Mouse (Mus musculus) lung, postnatal 0 days (tissue): ENCODE results near the gene BC048671. TPM values are rescaled to one million over a fixed set of nuclear protein-coding genes. Genes with fewer than 3 reads are reported as not detected.
A peak's percentile ranks its signal among the peaks of the same experiment; 100 is the strongest.

Source experiments
- ATAC-seq: fragments of 200-750 bp; cut with Nextera tagmentation; 2 replicates; pipeline ENCODE4 v1.8.0; 2017; ENCODE audit warnings: moderate library complexity
- DNase-seq: peaks from one replicate; pipeline ENCODE4 v3.0.0-alpha.2; 2016; ENCODE audit warnings: low spot score
- H3K27ac ChIP-seq: fragments of 300-500 bp; sonication (generic); 2 replicates; pipeline ENCODE4 v1.5.1; 2014; ENCODE audit warnings: antibody characterized with exemption, mild to moderate bottlenecking, low read length, mixed read lengths
- H3K27me3 ChIP-seq: fragments of 300-500 bp; sonication (generic); replicated peaks from 2 replicates; pipeline ENCODE4 v1.6.1; 2014; ENCODE audit warnings: low read length, mixed read lengths; ENCODE audit not compliant: insufficient read depth
- H3K36me3 ChIP-seq: fragments of 300-500 bp; sonication (generic); 2 replicates; pipeline ENCODE4 v1.6.1; 2014; ENCODE audit warnings: low read length, mixed read lengths; ENCODE audit not compliant: insufficient read depth
- H3K4me1 ChIP-seq: fragments of 300-500 bp; sonication (generic); 2 replicates; pipeline ENCODE4 v1.6.1; 2014; ENCODE audit warnings: antibody characterized with exemption, low read depth, low read length, mixed read lengths; ENCODE audit not compliant: insufficient read depth
- H3K4me2 ChIP-seq: fragments of 300-500 bp; sonication (generic); replicated peaks from 2 replicates; pipeline ENCODE4 v1.6.1; 2014; ENCODE audit warnings: low read depth, mild to moderate bottlenecking, low read length, moderate library complexity, mixed read lengths
- H3K4me3 ChIP-seq: fragments of 300-500 bp; sonication (generic); 2 replicates; pipeline ENCODE4 v1.5.1; 2014; ENCODE audit warnings: low read depth, low read length
- H3K9ac ChIP-seq: fragments of 300-500 bp; sonication (generic); replicated peaks from 2 replicates; pipeline ENCODE4 v1.6.1; 2014; ENCODE audit warnings: low read depth, mild to moderate bottlenecking
- H3K9me3 ChIP-seq: fragments of 300-500 bp; sonication (generic); 2 replicates; pipeline ENCODE4 v1.6.1; 2016; ENCODE audit warnings: low read length, mixed read lengths
- CTCF ChIP-seq: IDR thresholded peaks from 2 replicates; pipeline ENCODE4 v1.5.1; 2016; ENCODE audit warnings: antibody characterized with exemption, mild to moderate bottlenecking
- EP300 ChIP-seq: IDR thresholded peaks from 2 replicates; pipeline ENCODE4 v1.6.1; 2016; ENCODE audit warnings: antibody characterized with exemption, mild to moderate bottlenecking, control low read depth
- WGBS: fragments of 180-500 bp; shearing (Covaris S2); extraction: QIAGEN DNeasy Blood & Tissue Kit; methylation state at CpG from one replicate; pipeline ENCODE4 v1.1.7; 2014; 5-methylcytosine and 5-hydroxymethylcytosine counted together
- polyA plus RNA-seq: library from polyadenylated mRNA; unstranded; fragments of >200 nt; fragmentation: Nextera tagmentation; extraction: Ambion mirVana; gene quantifications from 2 replicates; pipeline ENCODE4 v1.2.1, GENCODE M21; 2015

The BC048671 gene
- not detected in 2 replicates for polyA plus RNA-seq

- whole genome bisulfite sequencing, result 72% methylated on average over 1 of the region's 1 CpGs
- H3K27me3 ChIP-seq, result no peaks in the 10 kb centered on the region
- DNase-seq (no peak), ATAC-seq (no peak)
- no peak within 1 kb of the TSS for H3K27ac ChIP-seq
- H3K4me2 ChIP-seq, result no peak within 1 kb of the TSS
- no peaks in the 10 kb centered on the region for H3K4me1 ChIP-seq
- H3K36me3 ChIP-seq, result no peaks in the 10 kb centered on the region
- no peaks in the 10 kb centered on the region for H3K9me3 ChIP-seq
- H3K4me3 ChIP-seq, result no peak within 1 kb of the TSS
- TF ChIP-seq EP300, result no peak
- no peak for TF ChIP-seq CTCF
- no peak within 1 kb of the TSS for H3K9ac ChIP-seq
Observed at GRCm38 (mm10) chr6:90300919-90301318, at the start of gene BC048671. Gene BC048671 (plus strand): TSS chr6:90301219.

GRCm38 (mm10) chr6:90288265-90288664 is 12.8 kb upstream of the BC048671 start:
- WGBS, result 53% methylated on average over 12 of the region's 12 CpGs
- H3K9ac ChIP-seq, result no peak overlapping the region

GRCm38 (mm10) chr6:90306315-90306975 is 5.4 kb downstream of the BC048671 start:
- ATAC-seq, result no peak

More at GRCm38 (mm10) chr6:90288265-90288664, 12.8 kb upstream of the BC048671 start:
- ATAC-seq, result no peak
- Histone ChIP-seq H3K4me1 (no peaks in the 10 kb centered on the region), H3K4me3 (no peak overlapping the region), H3K27me3 (no peaks in the 10 kb centered on the region), H3K4me2 (no peak overlapping the region), H3K9me3 (no peaks in the 10 kb centered on the region), H3K27ac (no peak overlapping the region), H3K36me3 (no peaks in the 10 kb centered on the region)
- no peak for DNase-seq
- TF ChIP-seq EP300 (no peak), CTCF (peak; percentile 52)

GRCm38 (mm10) chr6:90308839-90309778 is 8.1 kb downstream of the BC048671 start:
- TF ChIP-seq CTCF (no peak), EP300 (no peak)
- WGBS, result 81% methylated on average over 87 of the region's 87 CpGs
- Histone ChIP-seq H3K27ac (no peak overlapping the region), H3K4me1 (no peaks in the 10 kb centered on the region), H3K36me3 (no peaks in the 10 kb centered on the region), H3K27me3 (no peaks in the 10 kb centered on the region), H3K4me3 (no peak overlapping the region), H3K9me3 (no peaks in the 10 kb centered on the region), H3K9ac (no peak overlapping the region), H3K4me2 (no peak overlapping the region)
- no peak for DNase-seq
- ATAC-seq, result no peak

More at GRCm38 (mm10) chr6:90306315-90306975, 5.4 kb downstream of the BC048671 start:
- Histone ChIP-seq H3K9ac (no peak overlapping the region), H3K9me3 (no peaks in the 10 kb centered on the region), H3K4me2 (no peak overlapping the region), H3K4me3 (no peak overlapping the region), H3K27ac (no peak overlapping the region), H3K27me3 (no peaks in the 10 kb centered on the region), H3K36me3 (no peaks in the 10 kb centered on the region), H3K4me1 (no peaks in the 10 kb centered on the region)
- no peak for TF ChIP-seq EP300
- TF ChIP-seq CTCF, result no peak
- WGBS, result 74% methylated on average over 6 of the region's 6 CpGs
- no peak for DNase-seq

GRCm38 (mm10) chr6:90315961-90316360 is 14.9 kb downstream of the BC048671 start:
- no peak for ATAC-seq
- no peak overlapping the region for H3K4me3 ChIP-seq
- 70% methylated on average over 5 of the region's 5 CpGs for WGBS
- no peak overlapping the region for H3K9ac ChIP-seq
- H3K27me3 ChIP-seq, result no peaks in the 10 kb centered on the region
- no peak for TF ChIP-seq EP300
- no peak for TF ChIP-seq CTCF
- no peak overlapping the region for H3K27ac ChIP-seq
- H3K4me2 ChIP-seq, result no peak overlapping the region
- no peaks in the 10 kb centered on the region for H3K4me1 ChIP-seq
- DNase-seq, result no peak
- no peaks in the 10 kb centered on the region for H3K36me3 ChIP-seq
- H3K9me3 ChIP-seq, result no peaks in the 10 kb centered on the region

GRCm38 (mm10) chr6:90317510-90318258 is 16.7 kb downstream of the BC048671 start:
- Histone ChIP-seq H3K36me3 (no peaks in the 10 kb centered on the region), H3K9ac (no peak overlapping the region), H3K27ac (no peak overlapping the region), H3K27me3 (no peaks in the 10 kb centered on the region), H3K9me3 (no peaks in the 10 kb centered on the region), H3K4me3 (no peak overlapping the region), H3K4me1 (no peaks in the 10 kb centered on the region), H3K4me2 (no peak overlapping the region)
- WGBS, result 67% methylated on average over 2 of the region's 2 CpGs
- no peak for DNase-seq
- no peak for TF ChIP-seq CTCF
- TF ChIP-seq EP300, result no peak
- ATAC-seq, result no peak
